Mouse (Mus musculus) intestine, embryonic 15.5 days (tissue): Measurements from ENCODE around the gene Gm20388. TPM values are rescaled to one million over a fixed set of nuclear protein-coding genes. Genes with fewer than 3 reads are reported as not detected.

Source experiments
- ATAC-seq: fragments of 200-750 bp; cut with Nextera tagmentation; 2 replicates; pipeline ENCODE4 v1.8.0; 2017; ENCODE audit warnings: moderate TSS enrichment, moderate library complexity
- H3K27ac ChIP-seq: fragments of 300-500 bp; sonication (generic); 2 replicates; pipeline ENCODE4 v1.5.1; 2015; ENCODE audit warnings: mild to moderate bottlenecking, inconsistent platforms
- H3K27me3 ChIP-seq: fragments of 300-500 bp; sonication (generic); replicated peaks from 2 replicates; pipeline ENCODE4 v1.6.1; 2015; ENCODE audit warnings: inconsistent platforms
- H3K36me3 ChIP-seq: fragments of 300-500 bp; sonication (generic); 2 replicates; pipeline ENCODE4 v1.6.1; 2015; ENCODE audit warnings: inconsistent platforms
- H3K4me1 ChIP-seq: fragments of 300-500 bp; sonication (generic); replicated peaks from 2 replicates; pipeline ENCODE4 v1.6.1; 2015; ENCODE audit warnings: inconsistent platforms
- H3K4me2 ChIP-seq: fragments of 300-500 bp; sonication (generic); replicated peaks from 2 replicates; pipeline ENCODE4 v1.6.1; 2015; ENCODE audit warnings: mild to moderate bottlenecking, inconsistent platforms
- H3K4me3 ChIP-seq: fragments of 300-500 bp; sonication (generic); replicated peaks from 2 replicates; pipeline ENCODE4 v1.5.1; 2015; ENCODE audit warnings: inconsistent platforms
- H3K9ac ChIP-seq: fragments of 300-500 bp; sonication (generic); 2 replicates; pipeline ENCODE4 v1.6.1; 2015; ENCODE audit warnings: inconsistent platforms
- H3K9me3 ChIP-seq: fragments of 300-500 bp; sonication (generic); 2 replicates; pipeline ENCODE4 v1.6.1; 2016; ENCODE audit warnings: inconsistent platforms
- WGBS: fragments of 180-500 bp; shearing (Covaris S2); methylation state at CpG from one replicate; pipeline ENCODE4 v1.1.7; 2015; 5-methylcytosine and 5-hydroxymethylcytosine counted together
- polyA plus RNA-seq: library from polyadenylated mRNA; unstranded; fragments of >200 nt; fragmentation: Nextera tagmentation; extraction: Ambion mirVana; gene quantifications from 2 replicates; pipeline ENCODE4 v1.2.1, GENCODE M21; 2015

Gene Gm20388
- polyA plus RNA-seq, 1 experiment from 2014 or later: not detected

DNA sequence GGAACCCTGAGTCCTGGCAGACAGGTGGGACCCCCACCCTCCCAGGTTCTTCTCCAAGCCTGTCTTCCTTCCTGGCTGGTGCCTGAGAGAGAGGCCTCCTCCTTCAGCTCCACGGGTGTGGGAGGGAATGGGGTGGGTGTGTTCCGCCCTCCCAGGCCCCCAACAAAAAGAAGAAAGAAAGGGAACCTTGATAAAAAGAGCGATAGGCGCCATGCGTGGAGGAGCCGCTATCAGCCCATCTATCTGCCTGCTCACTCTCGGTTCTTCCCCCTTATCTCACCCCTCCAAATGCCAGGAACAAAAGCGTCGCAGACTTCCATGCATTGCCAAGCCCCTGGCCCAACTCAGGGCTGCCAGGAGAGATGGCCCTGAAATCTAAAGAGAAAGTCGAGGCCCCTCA lies 2382.8 kb downstream of the Gm20388 start:
- 45% methylated on average over 9 of the region's 10 CpGs for WGBS
- Histone ChIP-seq H3K27ac (0 out of 2 replicates have a peak overlapping the region, but pooled peaks have one; percentile 34), H3K4me1 (peaks cover 74% of the 10 kb centered on the region)

DNA sequence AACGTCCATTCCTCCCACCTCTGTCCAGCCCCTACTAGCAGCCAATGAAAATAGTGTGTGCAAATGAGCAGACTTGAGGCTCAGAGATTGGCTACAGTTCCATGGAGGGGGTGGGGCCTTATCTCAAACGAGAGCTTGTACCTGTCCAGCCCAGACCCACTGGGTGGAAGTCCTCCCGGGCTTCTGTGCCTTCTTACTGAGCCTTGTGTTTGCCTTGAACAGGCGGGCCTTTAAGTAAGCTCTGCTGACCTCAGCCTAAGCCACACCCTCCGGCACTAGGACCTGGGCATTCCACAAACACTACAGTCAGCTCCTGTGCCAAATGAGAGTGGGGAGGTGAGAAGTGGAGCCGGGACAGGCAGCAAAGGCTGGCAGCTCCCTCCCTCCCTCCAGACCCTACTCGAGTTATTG lies 2383.6 kb downstream of the Gm20388 start:
- no peaks in the 10 kb centered on the region for H3K9me3 ChIP-seq
- no peak overlapping the region for H3K9ac ChIP-seq
- ATAC-seq: peak; percentile 92
- H3K36me3 ChIP-seq: no peaks in the 10 kb centered on the region
- peak overlapping the region; percentile 69 for H3K27ac ChIP-seq
- no peaks in the 10 kb centered on the region for H3K27me3 ChIP-seq
- no peak overlapping the region for H3K4me3 ChIP-seq
- WGBS: under 1% methylated on average over 7 of the region's 7 CpGs
- H3K4me2 ChIP-seq: no peak overlapping the region; the same call in 1 of the 2 replicates
- peaks cover 77% of the 10 kb centered on the region for H3K4me1 ChIP-seq

More for the DNA sequence above, 2382.8 kb downstream of the Gm20388 start:
- H3K9ac ChIP-seq: no peak overlapping the region
- no peaks in the 10 kb centered on the region for H3K36me3 ChIP-seq
- H3K4me3 ChIP-seq: no peak overlapping the region
- H3K4me2 ChIP-seq: peak overlapping the region; percentile 31; the same call in 1 of the 2 replicates
- ATAC-seq: no peak
- H3K27me3 ChIP-seq: no peaks in the 10 kb centered on the region
- H3K9me3 ChIP-seq: no peaks in the 10 kb centered on the region

- ATAC-seq: no peak
- Histone ChIP-seq H3K9ac (no peak overlapping the region), H3K36me3 (no peaks in the 10 kb centered on the region), H3K27ac (peak overlapping the region; percentile 69; the same call in 1 of the 2 replicates), H3K4me2 (no peak overlapping the region), H3K9me3 (no peaks in the 10 kb centered on the region), H3K27me3 (no peaks in the 10 kb centered on the region), H3K4me1 (peaks cover 75% of the 10 kb centered on the region), H3K4me3 (no peak overlapping the region)
- 74% methylated on average over 9 of the region's 9 CpGs for WGBS
Measured at GRCm38 (mm10) chr8:122295389-122295788, 2384.7 kb downstream of the Gm20388 start.

DNA sequence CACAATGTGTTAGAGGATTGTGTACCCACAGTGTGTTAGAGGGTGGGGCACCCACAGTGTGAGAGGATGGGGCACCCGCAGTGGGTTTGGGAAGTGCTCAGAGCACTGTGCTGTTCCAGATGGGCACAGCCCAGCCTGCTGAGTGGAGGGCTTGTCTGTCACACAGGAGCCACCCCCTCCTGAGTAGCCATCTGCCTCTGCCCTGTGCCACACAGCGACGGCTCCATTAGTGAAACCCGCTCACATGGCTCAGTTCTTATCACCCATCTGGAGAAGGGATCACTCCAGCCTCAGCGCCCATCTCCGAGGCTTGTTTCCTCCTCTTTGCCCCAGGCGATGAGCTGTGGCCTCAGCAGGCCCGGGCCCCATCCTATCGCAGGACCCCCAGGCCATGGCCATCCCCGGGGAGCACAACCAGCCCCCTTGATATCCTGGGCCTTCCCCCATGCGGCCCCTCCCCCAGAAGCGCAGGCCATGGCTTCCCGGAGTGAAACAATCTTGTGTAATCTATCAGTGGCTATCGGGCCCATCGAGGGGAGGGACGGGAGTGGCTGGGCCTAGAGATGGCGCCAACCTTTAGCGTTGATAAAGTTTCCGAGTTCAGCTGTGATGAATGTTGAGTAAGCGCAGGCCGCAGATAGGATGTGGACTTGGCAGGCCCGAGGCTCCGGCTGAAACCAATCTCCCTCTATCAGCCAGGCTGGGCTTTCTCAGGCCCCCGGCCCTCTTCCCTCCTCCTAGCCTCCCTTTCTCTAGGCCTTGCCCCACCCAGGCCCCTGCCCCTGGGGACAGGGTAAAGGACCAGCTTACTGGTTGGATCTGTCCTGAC lies 2385.7 kb downstream of the Gm20388 start:
- peak overlapping the region; percentile 70 for H3K27ac ChIP-seq
- H3K4me3 ChIP-seq: peak overlapping the region; percentile 2; the same call in 1 of the 2 replicates
- H3K4me2 ChIP-seq: peak overlapping the region; percentile 38; the same call in 1 of the 2 replicates
- no peaks in the 10 kb centered on the region for H3K9me3 ChIP-seq
- H3K4me1 ChIP-seq: peaks cover 66% of the 10 kb centered on the region
- no peaks in the 10 kb centered on the region for H3K36me3 ChIP-seq
- H3K27me3 ChIP-seq: no peaks in the 10 kb centered on the region
- peak; percentile 32 for ATAC-seq
- WGBS: 27% methylated on average over 24 of the region's 24 CpGs
- peak overlapping the region; percentile 30 for H3K9ac ChIP-seq

DNA sequence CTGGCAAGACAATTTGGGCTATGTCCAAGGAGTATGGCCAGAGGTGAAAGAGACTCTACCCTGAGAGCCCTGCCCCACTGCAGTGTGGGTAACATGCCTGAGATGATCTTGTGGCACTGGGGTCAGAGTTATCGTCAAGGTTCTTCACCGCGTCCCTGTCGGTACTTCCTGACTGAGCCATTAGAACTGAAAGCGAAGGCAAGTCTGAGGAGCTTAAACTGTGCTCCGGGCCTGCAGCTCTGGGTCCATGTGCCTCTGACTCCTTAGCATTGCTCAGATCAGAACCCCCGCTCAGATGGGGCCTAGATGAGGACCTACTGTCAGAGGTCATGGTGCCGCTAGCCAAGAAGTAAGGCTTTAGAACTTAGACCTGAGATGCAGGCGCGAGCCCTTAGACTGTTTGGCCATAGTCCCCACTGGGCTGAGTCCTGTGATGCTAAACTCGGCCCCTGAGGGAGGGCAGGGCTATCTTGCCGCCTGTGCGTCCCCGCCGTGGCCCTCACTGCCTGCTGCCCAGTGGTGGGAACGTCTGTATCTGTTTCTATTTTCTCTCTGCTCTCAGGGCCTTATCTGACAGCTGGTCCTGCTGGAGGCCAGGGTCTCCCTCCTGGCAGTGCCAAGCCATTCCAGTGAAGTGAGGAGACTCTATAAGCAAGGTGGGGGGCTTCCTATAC lies 2389.1 kb downstream of the Gm20388 start:
- Histone ChIP-seq H3K4me3 (no peak overlapping the region), H3K27me3 (no peaks in the 10 kb centered on the region), H3K9ac (no peak overlapping the region), H3K36me3 (no peaks in the 10 kb centered on the region), H3K4me1 (peaks cover 72% of the 10 kb centered on the region), H3K9me3 (no peaks in the 10 kb centered on the region), H3K27ac (peak overlapping the region; percentile 32; the same call in 1 of the 2 replicates), H3K4me2 (no peak overlapping the region)
- 66% methylated on average over 16 of the region's 16 CpGs for WGBS
- ATAC-seq: no peak

DNA sequence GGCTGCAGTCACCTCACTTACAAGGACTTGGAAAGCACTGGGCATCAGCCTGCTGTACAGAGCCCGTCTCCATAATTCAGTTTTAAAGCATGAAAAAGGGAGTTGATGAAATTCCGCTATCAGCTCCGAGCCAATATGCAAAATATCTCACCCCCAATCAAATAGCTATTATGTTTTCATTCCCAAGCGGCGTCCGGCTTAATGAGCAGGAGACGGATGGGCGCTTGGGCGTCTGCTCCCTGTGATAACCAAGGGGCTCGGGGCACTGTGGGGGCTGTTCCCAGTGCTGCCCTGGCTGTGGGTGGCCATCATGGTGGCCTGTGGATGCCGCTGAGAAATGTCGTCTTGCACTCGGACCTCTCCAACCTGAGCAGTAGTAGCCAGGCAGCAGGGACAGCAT lies 2390.4 kb downstream of the Gm20388 start:
- no peaks in the 10 kb centered on the region for H3K36me3 ChIP-seq
- H3K4me2 ChIP-seq: no peak overlapping the region
- peaks cover 71% of the 10 kb centered on the region for H3K4me1 ChIP-seq
- no peak overlapping the region for H3K27ac ChIP-seq
- no peak overlapping the region for H3K4me3 ChIP-seq
- ATAC-seq: no peak
- H3K9me3 ChIP-seq: no peaks in the 10 kb centered on the region
- WGBS: 79% methylated on average over 13 of the region's 13 CpGs
- H3K27me3 ChIP-seq: no peaks in the 10 kb centered on the region
- H3K9ac ChIP-seq: no peak overlapping the region

- 0 out of 2 replicates have a peak overlapping the region, but pooled peaks have one; percentile 18 for H3K27ac ChIP-seq
- no peaks in the 10 kb centered on the region for H3K9me3 ChIP-seq
- peaks cover 63% of the 10 kb centered on the region for H3K4me1 ChIP-seq
- no peaks in the 10 kb centered on the region for H3K27me3 ChIP-seq
- ATAC-seq: 0 out of 2 replicates have a peak, but pooled peaks have one; percentile 15
- no peak overlapping the region for H3K9ac ChIP-seq
- no peak overlapping the region for H3K4me2 ChIP-seq
- 72% methylated on average over 5 of the region's 5 CpGs for WGBS
- no peak overlapping the region for H3K4me3 ChIP-seq
- H3K36me3 ChIP-seq: no peaks in the 10 kb centered on the region
Measured at GRCm38 (mm10) chr8:122301866-122302265, 2391.2 kb downstream of the Gm20388 start.

- H3K4me3 ChIP-seq: no peak overlapping the region
- no peak overlapping the region for H3K9ac ChIP-seq
- no peaks in the 10 kb centered on the region for H3K27me3 ChIP-seq
- no peak overlapping the region for H3K27ac ChIP-seq
- ATAC-seq: no peak
- H3K4me2 ChIP-seq: no peak overlapping the region
- 55% methylated on average over 6 of the region's 6 CpGs for whole genome bisulfite sequencing
- H3K4me1 ChIP-seq: peaks cover 61% of the 10 kb centered on the region
- H3K36me3 ChIP-seq: no peaks in the 10 kb centered on the region
- no peaks in the 10 kb centered on the region for H3K9me3 ChIP-seq
Measured at GRCm38 (mm10) chr8:122303451-122303850, 2392.8 kb downstream of the Gm20388 start.

GRCm38 (mm10) chr8:122304058-122304457 lies 2393.4 kb downstream of the Gm20388 start:
- H3K27ac ChIP-seq: no peak overlapping the region
- WGBS: 9% methylated on average over 3 of the region's 3 CpGs
- H3K4me2 ChIP-seq: no peak overlapping the region
- ATAC-seq: no peak
- no peaks in the 10 kb centered on the region for H3K36me3 ChIP-seq
- no peaks in the 10 kb centered on the region for H3K9me3 ChIP-seq
- no peak overlapping the region for H3K9ac ChIP-seq
- H3K27me3 ChIP-seq: no peaks in the 10 kb centered on the region
- peaks cover 61% of the 10 kb centered on the region for H3K4me1 ChIP-seq
- H3K4me3 ChIP-seq: no peak overlapping the region

GRCm38 (mm10) chr8:122306660-122307399 lies 2396.2 kb downstream of the Gm20388 start:
- 59% methylated on average over 26 of the region's 26 CpGs for WGBS
- H3K9ac ChIP-seq: no peak overlapping the region

DNA sequence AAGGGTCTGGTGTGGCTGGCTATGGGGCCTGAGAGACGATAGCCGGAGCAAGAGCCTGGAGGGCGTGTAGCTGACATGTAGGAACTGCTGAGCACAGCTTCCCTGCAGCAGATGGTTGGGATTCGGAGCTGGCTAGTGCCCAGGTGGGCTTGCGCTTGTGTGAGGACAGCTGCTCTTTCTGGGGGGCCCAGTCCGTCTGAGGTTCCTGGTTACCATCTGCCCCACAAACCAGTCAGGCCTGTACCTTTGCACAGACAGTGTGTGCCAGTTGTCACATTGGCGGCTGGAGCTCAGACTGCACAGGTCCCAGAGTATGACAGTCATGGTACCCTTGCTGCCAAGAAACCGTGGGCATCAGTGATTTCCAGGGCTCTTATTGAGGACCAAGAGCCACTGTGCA lies 2397.2 kb downstream of the Gm20388 start:
- no peak overlapping the region for H3K4me2 ChIP-seq
- WGBS: 76% methylated on average over 8 of the region's 8 CpGs

More at GRCm38 (mm10) chr8:122306660-122307399, 2396.2 kb downstream of the Gm20388 start:
- Histone ChIP-seq H3K4me2 (peak overlapping the region; percentile 15; the same call in 1 of the 2 replicates), H3K27ac (peak overlapping the region; percentile 75), H3K4me1 (peaks cover 77% of the 10 kb centered on the region), H3K36me3 (no peaks in the 10 kb centered on the region), H3K4me3 (no peak overlapping the region), H3K9me3 (no peaks in the 10 kb centered on the region), H3K27me3 (no peaks in the 10 kb centered on the region)
- peak; percentile 82 for ATAC-seq

DNA sequence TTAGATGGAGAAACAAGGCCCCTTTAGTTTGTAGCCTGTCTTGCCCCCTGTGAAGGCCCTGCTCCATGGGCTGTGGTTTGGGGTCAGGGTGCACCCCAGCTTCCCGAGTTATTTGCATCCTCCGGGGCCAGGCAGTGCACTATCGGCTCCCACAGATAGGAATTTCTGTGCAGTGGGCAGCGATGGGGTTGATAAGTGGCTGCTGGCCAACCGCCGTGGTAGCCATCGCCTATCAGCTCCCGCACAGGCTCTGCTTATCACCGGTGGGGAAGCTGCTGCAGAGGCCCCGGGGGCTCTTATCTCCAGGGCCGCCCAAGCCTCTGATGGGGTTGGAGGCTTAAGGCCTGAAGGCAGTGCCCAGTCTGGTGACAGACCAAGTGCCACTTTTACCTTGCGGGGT lies 2398.6 kb downstream of the Gm20388 start:
- no peak overlapping the region for H3K9ac ChIP-seq
- no peak overlapping the region for H3K4me2 ChIP-seq
- no peaks in the 10 kb centered on the region for H3K27me3 ChIP-seq
- no peak overlapping the region for H3K4me3 ChIP-seq
- H3K9me3 ChIP-seq: no peaks in the 10 kb centered on the region
- peaks cover 73% of the 10 kb centered on the region for H3K4me1 ChIP-seq
- no peaks in the 10 kb centered on the region for H3K36me3 ChIP-seq
- peak; percentile 27; the same call in 1 of the 2 replicates for ATAC-seq
- no peak overlapping the region for H3K27ac ChIP-seq
- 51% methylated on average over 12 of the region's 12 CpGs for WGBS

More for the DNA sequence above, 2397.2 kb downstream of the Gm20388 start:
- 0 out of 2 replicates have a peak overlapping the region, but pooled peaks have one; percentile 1 for H3K9ac ChIP-seq
- no peaks in the 10 kb centered on the region for H3K9me3 ChIP-seq
- H3K4me3 ChIP-seq: no peak overlapping the region
- H3K27ac ChIP-seq: no peak overlapping the region
- peaks cover 75% of the 10 kb centered on the region for H3K4me1 ChIP-seq
- H3K36me3 ChIP-seq: no peaks in the 10 kb centered on the region
- H3K27me3 ChIP-seq: no peaks in the 10 kb centered on the region
- ATAC-seq: no peak
